Mouse (Mus musculus) cerebellum, adult 2 months (tissue): ENCODE measurements at regions not wholly inside any gene's neighbourhood (a gene's known extent, or its start where the extent isn't known, plus 50 kb on each side); places are given as distances from the start of the nearest gene placed in this dataset.

Experiments used
- DNase-seq, 2 experiments: peaks; one replicate each; pipeline ENCODE4 v3.0.0; 2021
- H3K27ac ChIP-seq: fragments of 200-500 bp; 2 replicates; pipeline ENCODE4 v1.5.1; 2012; ENCODE audit warnings: low read length, control low read depth, inconsistent platforms; ENCODE audit not compliant: insufficient read depth
- H3K27me3 ChIP-seq: fragments of 200-500 bp; 2 replicates; pipeline ENCODE4 v1.6.1; 2012; ENCODE audit warnings: inconsistent platforms, mild to moderate bottlenecking, low read length, moderate library complexity; ENCODE audit not compliant: control insufficient read depth, insufficient read depth
- H3K4me1 ChIP-seq: fragments of 200-500 bp; 2 replicates; pipeline ENCODE4 v1.6.1; 2011; ENCODE audit warnings: low read length; ENCODE audit not compliant: control insufficient read depth, insufficient read depth
- H3K4me3 ChIP-seq: fragments of 200-500 bp; replicated peaks from 2 replicates; pipeline ENCODE3; 2011; ENCODE audit warnings: mild to moderate bottlenecking, low read depth, low read length, control low read depth; ENCODE audit not compliant: insufficient read depth
- CTCF ChIP-seq: fragments of 200-500 bp; IDR thresholded peaks from 2 replicates; pipeline ENCODE4 v1.5.1; 2011; ENCODE audit warnings: low read depth, mild to moderate bottlenecking, control low read depth, low read length, moderate library complexity, borderline replicate concordance; ENCODE audit not compliant: insufficient read depth
- POLR2A ChIP-seq: fragments of 200-500 bp; IDR thresholded peaks from 2 replicates; pipeline ENCODE4 v1.6.1; 2011; ENCODE audit warnings: low read length, control low read depth, borderline replicate concordance; ENCODE audit not compliant: insufficient read depth
- WGBS: fragments of 180-500 bp; shearing (Covaris S2); methylation state at CpG from one replicate; pipeline ENCODE4 v1.1.7; 2018; 5-methylcytosine and 5-hydroxymethylcytosine counted together

- 47% methylated on average over 14 of the region's 14 CpGs for WGBS
- Histone ChIP-seq H3K4me1 (no peaks in the 10 kb centered on the region), H3K27me3 (no peaks in the 10 kb centered on the region), H3K27ac (no peak overlapping the region), H3K4me3 (no peak overlapping the region)
- no peak for DNase-seq
- TF ChIP-seq CTCF (no peak), POLR2A (no peak)
Measured at GRCm38 (mm10) chr10:12174200-12174818, 694.9 kb downstream of the Utrn start.

- H3K4me3 ChIP-seq: no peak overlapping the region
- 36% methylated on average over 3 of the region's 3 CpGs for WGBS
- H3K27ac ChIP-seq: no peak overlapping the region
Measured at GRCm38 (mm10) chr10:12175141-12175540, 694.0 kb downstream of the Utrn start.

GRCm38 (mm10) chr10:12177482-12177881 is 691.7 kb downstream of the Utrn start:
- Histone ChIP-seq H3K4me3 (no peak overlapping the region), H3K27ac (no peak overlapping the region), H3K27me3 (no peaks in the 10 kb centered on the region), H3K4me1 (no peaks in the 10 kb centered on the region)
- TF ChIP-seq POLR2A (no peak), CTCF (no peak)
- DNase-seq: no peak
- WGBS: 95% methylated on average over 1 of the region's 1 CpGs

More at GRCm38 (mm10) chr10:12175141-12175540, 694.0 kb downstream of the Utrn start:
- no peaks in the 10 kb centered on the region for H3K4me1 ChIP-seq
- no peak for DNase-seq
- TF ChIP-seq POLR2A: no peak
- no peak for TF ChIP-seq CTCF
- H3K27me3 ChIP-seq: no peaks in the 10 kb centered on the region

DNA sequence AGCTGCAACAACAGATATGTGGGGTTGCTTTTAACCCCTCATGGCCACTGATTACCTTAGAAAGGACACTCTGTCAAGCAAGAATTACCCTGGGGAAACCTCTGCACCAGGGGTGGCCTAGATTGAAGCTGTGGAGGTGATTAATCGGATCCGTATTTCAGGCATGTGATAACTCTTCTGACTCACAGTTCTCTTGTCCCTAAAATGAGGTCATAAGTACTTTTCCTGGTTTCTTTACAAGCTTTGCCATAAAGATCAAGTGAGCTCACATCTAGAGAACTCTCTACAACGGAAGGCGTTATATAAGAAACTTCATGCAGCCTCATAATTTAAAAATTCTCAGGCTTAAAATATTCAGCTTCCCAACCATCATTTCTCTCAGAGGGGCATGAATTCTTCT is 688.2 kb downstream of the Utrn start:
- WGBS: 94% methylated on average over 4 of the region's 4 CpGs
- no peak for DNase-seq

DNA sequence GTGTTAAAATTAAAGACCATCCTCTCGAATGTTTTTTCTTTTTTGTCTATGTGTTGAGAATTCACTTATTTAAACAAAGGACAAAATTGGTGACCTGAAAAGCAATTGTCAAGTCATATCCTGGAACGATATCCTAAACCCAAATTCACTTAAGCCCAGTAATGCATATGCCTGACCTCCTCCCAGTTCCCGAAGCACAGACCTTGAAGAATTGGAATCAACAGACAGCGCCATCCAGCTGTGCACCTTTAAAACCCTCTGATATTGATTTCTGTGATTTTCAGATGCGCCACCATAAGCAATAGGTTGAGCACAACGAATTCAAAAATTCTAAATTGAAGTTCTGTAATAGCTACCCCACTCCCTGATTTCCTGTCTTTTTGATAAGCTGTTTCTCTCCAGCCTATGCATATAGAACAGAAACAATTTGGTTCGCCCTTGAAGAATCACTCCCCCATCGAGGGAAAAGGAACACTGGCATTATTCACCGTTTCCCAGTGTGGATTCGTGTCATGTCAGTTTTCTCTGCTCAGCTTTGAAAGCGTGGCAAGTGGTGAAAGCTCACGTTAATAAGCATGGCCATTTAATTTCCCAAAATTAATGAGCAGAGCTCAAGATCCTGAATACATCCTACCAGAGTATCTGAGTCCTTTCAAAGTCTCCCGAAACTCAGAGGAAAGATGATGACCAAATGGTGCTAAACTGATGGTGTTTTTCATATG is 682.1 kb downstream of the Utrn start:
- Histone ChIP-seq H3K4me1 (no peaks in the 10 kb centered on the region), H3K4me3 (no peak overlapping the region), H3K27me3 (no peaks in the 10 kb centered on the region), H3K27ac (no peak overlapping the region)
- TF ChIP-seq CTCF (no peak), POLR2A (no peak)
- 37% methylated on average over 13 of the region's 13 CpGs for WGBS
- no peak for DNase-seq

More for the DNA sequence above, 688.2 kb downstream of the Utrn start:
- Histone ChIP-seq H3K27me3 (no peaks in the 10 kb centered on the region), H3K4me1 (no peaks in the 10 kb centered on the region), H3K4me3 (no peak overlapping the region), H3K27ac (no peak overlapping the region)
- no peak for TF ChIP-seq POLR2A
- TF ChIP-seq CTCF: no peak

DNA sequence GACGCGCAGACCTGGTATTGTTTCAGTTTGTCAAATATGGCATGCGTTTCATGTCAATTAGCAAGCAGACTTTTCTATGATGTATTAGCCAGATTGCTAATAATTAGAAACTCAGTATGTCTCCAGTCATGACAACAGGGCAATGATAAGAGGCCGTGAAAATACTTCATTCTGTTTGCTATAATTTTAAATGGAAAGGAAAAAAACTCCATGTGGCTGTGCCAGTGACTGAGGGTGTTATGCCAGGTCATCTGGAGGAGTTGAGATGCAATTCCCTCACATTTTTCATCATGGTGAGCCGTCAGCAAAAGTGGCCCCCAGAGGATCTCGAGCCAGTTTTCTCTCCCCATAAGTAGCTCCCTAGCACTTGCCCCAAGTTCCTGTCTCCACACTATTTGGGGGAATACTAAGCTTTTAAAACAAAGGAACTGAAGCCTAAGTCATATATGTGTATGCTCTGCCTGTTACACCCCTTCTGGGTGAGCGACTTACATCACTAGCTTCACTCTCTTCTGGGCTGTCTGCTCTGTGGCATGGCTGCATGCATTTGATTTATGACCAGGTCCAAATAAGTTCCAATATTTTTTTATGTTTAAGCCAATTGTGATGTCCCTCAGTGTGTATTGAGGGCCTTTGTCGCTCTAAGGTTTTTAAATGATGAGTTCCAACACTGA is 681.4 kb downstream of the Utrn start:
- H3K4me1 ChIP-seq: no peaks in the 10 kb centered on the region
- no peaks in the 10 kb centered on the region for H3K27me3 ChIP-seq
- TF ChIP-seq POLR2A (no peak), CTCF (no peak)
- DNase-seq: no peak
- no peak overlapping the region for H3K27ac ChIP-seq
- H3K4me3 ChIP-seq: no peak overlapping the region
- 34% methylated on average over 8 of the region's 8 CpGs for WGBS

DNA sequence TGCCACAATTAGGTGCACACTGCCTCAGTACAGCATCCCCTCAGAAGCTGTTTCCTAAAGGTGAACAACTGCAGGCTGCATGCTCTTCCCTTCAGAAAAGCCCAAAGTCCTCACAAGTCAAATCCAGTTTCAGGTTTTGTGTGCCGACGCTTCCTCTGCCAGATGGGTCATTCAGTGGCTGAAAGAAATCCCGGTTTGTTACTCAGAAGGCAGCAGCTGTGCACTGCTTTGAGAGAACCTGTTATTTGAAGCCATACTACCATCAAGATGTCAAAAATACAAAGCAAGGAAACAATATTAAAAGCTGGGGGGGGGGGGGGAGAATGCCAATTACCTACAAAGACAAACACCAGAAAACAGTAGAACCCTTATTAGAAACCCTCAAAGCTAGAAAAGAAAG is 678.7 kb downstream of the Utrn start:
- Histone ChIP-seq H3K27ac (no peak overlapping the region), H3K27me3 (no peaks in the 10 kb centered on the region), H3K4me3 (no peak overlapping the region), H3K4me1 (no peaks in the 10 kb centered on the region)
- DNase-seq: no peak
- no peak for TF ChIP-seq POLR2A
- TF ChIP-seq CTCF: no peak
- whole genome bisulfite sequencing: 63% methylated on average over 3 of the region's 3 CpGs
